Mouse (Mus musculus) embryo, embryonic 10.5 days (tissue): ENCODE data around the gene Zfhx3.

ENCODE experiments used
- DNase-seq: peaks from one replicate; pipeline ENCODE4 v3.0.0-alpha.2; 2015; ENCODE audit warnings: low spot score

The Zfhx3 gene

DNA sequence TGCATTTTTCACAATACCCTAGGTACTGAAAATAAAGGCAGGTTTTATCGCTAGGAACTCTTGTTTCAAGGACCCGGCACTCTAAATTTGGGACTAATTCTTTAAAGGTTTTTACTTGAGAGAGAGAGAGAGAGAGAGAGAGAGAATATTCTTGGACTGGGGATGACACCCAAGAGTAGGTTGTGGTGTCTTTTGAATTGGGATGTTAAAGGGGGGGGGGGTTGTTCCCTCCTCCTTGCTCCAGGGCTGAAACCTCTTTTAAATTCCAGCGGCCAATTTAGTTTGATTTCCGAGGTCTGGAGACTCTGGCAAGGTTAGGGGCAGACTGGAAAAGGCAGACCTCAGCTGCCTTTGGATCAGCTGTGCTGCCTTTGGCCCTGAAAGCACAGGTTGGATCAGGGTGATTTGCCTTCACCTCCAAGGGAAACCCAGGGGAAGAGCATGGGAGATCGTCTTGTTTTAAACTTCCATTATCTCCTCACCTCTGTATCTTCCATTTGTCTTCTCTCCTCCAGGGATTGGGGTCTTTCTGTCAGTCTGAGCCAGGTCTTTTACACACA is 755.7 kb downstream of the Zfhx3 start:
- peak; percentile 45 for DNase-seq

DNA sequence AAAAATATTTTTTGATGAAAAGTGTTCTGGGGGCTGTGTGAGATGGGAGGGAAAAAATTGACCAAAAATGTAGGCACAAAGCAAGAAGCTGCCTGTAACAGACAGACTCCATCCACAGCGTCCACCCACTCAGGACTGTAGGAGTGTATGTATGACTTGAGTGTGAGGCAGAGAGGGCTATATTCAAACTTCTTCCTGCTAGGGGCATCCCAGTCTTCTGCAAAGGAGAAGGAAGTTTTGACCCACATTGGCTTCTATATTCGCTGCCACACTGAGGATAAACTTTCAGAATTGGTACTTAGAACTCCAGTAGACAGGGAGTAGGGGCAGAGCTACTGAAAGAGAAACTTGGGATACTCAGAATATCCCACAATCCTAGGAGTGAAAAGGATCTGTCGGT is 756.6 kb downstream of the Zfhx3 start:
- DNase-seq = no peak

DNA sequence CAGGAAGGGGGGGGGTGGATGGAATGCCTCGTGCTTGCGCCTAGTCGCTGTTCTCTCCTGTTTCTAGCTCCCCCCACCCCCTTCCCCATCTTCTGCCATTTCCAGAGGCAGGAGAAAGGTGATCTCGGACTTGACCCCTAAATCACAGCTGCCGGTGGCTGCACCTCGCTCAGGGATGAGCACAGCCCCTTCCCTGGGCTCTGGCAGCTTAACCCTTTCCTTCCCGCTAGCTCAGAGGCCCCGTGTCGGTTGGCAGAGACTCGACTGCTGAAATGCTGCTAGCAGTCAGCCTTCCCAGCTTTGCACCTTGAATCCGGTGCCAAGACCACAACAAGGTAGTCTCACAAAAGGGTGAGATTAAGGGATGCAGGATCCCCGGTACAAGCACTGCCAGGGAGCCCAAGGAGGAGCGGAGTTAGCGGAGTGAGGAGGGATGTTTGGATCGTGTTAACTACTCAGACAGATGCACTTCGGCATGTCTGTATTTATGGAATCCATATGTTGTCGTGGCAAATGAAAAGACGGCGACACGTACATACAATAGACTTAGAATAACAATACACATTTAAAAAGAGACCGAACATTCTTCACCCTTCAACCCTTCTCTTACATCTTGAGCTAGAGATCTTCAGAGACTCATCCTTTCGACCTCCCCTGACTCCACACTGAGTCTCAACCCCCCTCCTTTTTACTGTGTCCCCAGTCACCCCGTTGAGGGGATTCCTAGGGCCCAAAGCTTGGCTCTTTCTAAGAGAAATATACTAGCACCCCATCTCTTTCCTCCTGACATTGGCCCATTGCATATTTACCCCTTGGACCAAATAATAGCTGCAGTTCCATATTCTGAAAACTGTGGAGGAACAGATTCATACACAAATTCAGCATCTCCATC is 757.3 kb downstream of the Zfhx3 start:
- DNase-seq = peak; percentile 81

DNA sequence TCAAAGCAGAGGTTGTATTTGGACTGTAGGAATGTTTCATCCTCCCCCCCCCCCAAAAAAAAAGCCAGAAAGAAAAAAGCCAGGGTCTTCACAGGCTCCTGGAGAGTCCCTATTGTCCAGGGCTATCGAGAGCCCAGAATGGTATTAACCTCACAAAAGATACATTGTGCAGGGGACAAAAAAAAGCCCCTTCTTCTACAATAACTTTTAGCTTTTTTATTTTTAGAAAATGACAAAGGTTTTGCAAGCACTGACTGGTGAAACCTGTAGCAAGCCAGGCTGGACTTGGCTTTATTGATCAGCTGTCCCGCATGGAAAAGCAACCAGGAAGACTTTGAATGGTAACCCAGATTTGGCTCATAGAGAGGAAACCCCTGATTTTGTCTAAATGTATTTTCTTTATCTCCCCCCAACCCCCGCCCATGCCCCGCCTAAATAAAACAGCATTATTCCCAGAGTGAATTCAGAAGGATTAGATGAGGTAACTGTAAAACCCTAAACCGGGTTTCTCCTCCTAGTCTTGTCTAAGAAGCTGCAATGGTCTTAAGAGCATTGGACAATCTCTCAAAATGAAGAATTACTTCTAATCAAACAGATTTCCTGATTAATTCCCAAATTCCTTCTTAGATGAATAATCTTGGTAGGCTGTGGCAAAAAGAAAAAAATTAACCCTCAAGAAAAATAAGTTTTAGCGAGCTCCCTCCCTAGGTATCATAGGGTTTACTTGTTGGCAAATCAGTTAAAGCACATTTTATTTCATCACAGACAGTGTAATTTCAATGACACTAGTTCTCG is 759.1 kb downstream of the Zfhx3 start:
- DNase-seq = peak; percentile 44

DNA sequence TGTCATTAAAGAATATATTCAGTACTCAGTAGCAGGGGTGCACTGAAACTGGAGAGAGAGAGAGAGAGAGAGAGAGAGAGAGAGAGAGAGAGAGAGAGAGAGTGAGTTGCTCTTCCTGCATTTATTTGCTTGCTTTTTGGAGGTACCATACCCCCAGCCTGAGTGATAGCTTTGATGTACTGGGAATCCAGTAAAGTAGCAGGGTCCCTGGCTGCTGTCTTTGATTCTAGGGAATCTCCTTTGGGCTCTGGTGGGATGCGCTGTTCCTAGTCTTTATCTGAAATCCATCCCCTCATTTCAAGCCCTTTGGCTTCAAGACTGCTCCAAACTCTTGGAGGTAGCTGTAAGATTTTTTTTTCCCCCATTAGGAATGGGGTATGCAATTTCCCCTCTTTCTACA is 759.8 kb downstream of the Zfhx3 start:
- DNase-seq = peak; percentile 57

DNA sequence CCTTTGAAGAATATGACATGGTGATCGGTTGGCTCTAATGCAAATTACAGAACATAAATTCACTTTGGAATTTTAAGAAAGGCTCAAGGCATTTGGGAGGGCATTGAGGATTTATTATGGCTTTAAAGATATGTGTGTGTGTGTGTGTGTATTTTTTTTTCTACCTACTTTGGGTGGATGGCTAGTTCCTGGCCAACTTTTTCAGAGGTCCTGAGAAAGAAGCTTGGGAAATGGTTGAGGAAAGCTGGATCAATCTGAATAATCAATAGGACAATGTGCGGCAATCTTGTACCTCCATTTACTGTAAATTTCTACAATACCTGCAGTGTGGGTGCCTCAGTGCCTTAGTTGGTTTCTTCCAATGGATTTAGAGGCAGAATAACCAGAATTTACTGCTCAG is 763.3 kb downstream of the Zfhx3 start:
- DNase-seq = peak; percentile 29

DNA sequence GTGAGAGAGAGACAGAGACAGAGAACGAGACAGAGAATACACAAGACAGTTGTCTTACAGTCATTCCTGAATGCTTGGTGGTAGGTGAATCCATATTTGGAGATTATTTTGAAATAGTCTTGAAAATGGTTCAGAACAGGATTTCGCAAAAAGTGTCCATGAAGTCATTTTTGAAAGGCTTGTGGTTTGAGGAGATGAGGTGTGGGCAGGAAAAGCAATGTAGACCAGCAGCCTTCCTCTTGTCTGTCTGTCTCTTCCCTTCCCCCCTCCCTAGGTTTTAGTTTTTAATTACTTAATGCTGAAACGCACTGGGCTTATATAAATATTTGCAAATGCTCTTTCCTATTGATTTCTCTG is 764.0 kb downstream of the Zfhx3 start:
- DNase-seq = peak; percentile 12

DNA sequence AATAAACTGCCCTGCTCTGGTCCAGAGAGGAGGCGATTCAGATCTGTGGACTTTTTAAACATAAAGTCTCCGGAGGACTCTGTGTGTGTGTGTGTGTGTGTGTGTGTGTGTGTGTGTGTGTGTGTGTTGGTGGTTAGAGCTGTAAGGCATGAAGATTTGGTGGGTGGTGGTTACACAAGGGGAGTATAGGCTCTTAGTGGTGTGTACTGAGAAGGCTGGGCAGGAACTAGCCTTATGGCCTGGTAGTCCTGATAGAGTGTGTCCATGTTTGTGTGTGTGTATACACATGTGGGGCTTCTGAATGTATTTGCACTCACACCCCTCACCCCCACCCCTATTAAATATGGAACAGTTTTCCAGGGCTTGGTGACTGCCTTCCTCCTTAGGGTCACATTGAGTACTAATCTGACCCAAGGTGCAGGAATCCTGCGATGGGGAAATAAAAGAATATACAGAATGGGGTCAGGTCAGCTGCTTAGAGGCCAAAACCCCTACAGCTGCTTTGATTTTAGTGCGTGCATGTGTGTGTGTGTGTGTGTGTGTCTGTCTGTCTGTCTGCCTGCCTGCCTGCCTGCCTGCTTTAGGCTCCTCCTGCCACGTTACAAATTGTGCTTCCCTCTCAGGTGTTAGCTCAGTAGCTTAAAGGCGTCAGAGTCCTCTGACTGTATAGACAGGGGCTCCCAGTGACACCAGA is 764.6 kb downstream of the Zfhx3 start:
- DNase-seq = peak; percentile 40

DNA sequence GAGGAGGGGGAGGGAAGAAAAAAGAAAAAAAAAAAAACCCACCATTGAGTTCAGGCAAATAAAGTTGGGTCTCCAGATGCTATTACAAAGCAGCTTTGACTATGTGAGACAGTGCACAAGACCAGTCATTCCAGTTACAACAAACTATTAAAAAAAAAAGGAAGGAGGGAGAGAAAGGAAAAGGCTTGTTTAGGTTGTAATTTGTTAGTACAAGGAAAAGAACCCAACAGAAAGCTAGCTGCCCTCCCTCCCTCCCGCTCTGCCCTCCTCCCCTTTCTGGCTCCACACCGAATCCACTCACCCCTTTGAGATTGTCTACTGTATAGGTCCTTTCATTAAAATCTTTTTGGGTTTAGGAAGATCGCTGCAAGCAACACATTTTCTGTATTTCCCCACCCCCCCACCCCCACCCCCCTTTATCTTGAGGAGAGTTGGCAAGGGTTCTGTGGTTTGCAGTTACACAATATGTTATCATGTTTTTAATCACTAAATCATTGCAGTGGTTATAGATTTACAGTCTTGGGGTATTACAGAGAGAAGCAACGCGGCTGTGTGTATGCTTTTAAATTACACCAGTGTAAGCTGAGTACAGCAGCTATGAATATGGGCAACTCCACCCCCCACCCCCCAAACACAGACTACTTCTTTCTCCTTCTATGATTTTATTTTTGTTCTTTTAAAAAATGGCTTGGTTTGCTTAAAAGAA is 765.3 kb downstream of the Zfhx3 start:
- peak; percentile 29 for DNase-seq

DNA sequence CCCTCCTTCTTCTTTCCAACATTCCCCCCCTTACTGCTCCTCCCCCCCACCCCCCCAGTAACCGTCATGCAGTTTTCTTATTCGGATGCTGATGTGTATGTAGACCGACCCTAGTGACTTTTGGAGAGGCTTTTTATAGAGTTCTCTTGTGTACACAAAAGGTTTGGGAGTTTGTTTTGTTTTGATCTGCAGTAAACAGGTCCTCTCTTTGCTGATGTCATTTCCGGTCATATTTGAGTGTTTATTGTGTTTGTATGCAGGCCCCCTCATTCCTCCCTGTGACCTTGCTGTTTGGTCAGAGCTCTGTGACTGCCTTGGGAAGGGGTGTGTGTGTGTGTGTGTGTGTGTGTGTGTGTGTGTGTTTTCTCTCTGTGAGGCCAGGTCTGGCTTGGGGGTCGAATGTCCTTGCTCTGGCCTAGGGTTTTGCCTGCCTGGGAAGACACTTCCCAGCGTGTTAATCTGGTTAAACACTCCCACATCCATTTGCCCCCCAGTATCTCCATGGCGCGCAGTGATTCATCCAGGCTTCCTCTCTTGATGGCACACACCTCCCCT is 766.5 kb downstream of the Zfhx3 start:
- no peak for DNase-seq

DNA sequence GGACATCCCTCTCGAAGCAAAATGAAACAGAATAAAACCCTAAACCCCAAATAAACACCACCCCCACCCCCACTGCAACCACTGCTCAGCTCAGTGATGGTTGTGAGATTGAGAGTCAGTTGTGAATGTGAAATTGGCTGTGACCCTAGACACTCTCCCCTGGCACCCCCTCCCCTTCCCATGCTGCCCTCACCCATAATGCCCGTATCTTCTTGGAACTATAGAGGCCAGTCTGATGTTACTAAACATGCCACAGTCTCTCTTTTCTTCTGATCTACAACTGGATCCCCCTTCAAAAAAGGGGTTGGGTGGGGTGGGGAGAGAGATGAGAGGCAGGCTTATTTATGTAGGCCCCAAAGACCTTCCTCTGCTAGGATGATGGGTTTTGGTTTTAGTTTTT is 767.0 kb downstream of the Zfhx3 start:
- DNase-seq = no peak

DNA sequence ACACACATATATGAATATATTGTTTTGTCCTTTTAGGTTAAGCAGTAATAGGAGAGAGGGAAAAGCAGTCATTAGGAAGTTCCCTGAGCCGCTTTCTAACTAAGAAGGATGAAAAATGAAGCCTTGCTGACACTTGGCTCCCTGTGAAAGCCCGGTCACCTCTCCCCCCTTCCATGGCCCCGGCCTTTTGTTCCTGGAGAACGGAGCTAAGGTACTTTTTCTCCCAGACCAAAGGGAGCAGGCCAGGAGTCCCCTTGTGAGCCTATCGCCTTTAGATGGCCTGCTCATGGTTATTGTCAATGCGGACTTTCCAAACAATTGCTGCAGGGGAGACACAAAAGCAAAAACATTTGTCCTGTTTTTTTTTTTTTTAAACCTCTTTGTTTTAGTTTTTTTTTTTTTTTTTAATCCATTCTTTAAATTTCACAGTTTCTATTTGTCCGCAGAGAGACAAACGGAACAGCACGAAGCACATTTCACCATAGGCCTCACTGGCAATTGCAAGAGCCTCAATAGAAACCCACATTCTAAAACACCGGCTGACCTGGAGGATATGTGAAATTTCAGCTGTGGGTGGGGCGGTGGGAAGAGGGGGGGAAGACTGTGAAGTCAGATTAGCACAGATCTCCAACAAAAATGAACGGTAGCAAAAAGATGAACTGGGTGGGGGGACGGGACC is 767.6 kb downstream of the Zfhx3 start:
- DNase-seq = peak; percentile 81

DNA sequence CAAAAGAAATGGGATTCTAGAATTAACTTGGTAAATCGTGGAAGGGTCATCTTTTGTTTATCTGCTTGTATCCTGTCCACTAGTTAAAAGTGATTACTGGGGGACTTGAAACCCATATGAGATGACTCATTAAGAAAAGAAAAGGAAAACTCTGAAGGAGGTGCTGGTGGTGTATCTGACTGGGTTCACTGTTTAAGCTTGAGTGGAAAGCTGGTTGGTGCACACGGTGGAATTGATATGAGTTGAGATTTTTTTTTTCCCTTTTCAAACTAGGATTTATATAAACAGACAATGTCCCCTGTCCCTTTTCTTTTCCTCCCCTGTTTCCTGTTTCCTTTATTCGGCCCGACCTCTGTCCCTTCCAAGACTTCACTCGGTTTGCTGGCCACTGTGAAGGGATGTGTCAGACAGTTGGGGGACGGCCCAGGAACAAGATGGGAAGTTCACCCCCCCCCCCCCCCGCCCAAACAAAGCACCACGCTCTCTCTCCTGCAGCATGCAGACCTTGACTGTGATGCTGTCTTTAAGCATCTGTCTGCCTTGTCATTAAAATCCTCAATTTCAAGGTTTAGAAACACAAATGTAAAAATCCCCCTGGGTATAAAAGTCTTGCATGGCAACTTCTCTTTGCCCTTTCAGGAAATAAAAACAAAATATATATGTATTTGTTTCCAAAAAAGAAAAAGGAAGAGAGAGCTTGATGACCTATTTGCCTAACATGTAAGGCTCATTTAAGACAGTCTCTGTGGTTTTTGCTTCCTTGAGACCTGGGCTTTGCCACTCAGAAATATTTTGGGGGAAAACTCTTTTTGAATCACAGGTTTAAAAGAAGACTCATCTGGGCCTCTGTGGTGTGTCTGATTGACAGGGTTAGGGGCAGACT is 768.4 kb downstream of the Zfhx3 start:
- DNase-seq = no peak

DNA sequence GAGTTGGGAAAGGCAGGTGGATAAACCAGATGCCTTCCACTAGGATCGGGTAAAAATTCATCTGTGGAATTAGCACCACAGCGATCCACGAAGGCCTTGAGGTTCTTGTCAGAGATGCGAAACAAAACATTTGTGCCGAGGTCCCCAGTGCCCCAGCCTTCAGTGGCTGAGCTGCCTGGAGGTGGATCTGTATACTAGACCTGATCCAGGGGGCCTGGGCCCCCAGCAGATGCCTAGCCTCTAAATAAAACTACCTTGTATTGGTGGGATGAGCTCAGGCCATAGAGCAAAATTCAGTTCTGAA is 769.0 kb downstream of the Zfhx3 start:
- DNase-seq = no peak

DNA sequence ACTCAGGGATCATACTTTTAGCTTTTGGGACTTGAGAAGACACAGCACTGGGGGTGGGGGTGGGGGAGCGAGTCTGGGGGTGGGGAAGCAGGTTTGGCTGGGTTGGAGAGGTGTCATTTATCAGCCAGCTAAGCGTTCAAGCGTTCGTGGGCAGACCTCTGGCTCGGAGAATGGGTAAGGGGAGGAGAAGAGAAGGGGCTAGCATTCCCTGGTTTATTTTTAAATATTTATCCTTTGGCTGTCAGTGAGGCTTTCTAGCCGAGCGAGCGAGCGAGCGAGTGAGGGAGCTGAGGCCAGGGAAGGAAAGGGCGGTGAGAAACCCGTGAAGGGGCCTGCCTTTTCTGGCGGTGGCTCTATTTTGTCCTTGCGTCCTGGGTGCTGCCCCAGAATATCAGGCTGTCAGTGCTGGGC is 769.6 kb downstream of the Zfhx3 start:
- no peak for DNase-seq

DNA sequence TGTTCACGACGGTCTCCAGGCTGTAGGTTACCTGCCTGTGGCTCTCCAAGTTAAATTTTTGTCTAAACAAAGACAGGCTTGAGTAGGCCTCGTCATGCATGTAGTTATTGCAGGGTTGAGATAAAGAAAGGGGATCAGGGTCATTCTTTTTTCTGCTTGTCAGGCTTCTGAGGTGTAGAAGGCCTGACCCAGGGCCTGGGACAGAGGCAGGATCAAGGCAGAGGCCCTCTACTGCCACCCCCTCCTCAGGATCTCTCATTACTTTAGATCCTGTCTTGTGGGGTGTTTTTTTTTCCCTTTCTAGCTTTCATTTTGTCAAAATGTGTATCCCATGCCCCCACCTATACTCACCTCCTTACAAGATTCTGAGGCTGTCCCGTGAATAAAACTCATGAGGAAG is 770.2 kb downstream of the Zfhx3 start:
- DNase-seq = no peak

DNA sequence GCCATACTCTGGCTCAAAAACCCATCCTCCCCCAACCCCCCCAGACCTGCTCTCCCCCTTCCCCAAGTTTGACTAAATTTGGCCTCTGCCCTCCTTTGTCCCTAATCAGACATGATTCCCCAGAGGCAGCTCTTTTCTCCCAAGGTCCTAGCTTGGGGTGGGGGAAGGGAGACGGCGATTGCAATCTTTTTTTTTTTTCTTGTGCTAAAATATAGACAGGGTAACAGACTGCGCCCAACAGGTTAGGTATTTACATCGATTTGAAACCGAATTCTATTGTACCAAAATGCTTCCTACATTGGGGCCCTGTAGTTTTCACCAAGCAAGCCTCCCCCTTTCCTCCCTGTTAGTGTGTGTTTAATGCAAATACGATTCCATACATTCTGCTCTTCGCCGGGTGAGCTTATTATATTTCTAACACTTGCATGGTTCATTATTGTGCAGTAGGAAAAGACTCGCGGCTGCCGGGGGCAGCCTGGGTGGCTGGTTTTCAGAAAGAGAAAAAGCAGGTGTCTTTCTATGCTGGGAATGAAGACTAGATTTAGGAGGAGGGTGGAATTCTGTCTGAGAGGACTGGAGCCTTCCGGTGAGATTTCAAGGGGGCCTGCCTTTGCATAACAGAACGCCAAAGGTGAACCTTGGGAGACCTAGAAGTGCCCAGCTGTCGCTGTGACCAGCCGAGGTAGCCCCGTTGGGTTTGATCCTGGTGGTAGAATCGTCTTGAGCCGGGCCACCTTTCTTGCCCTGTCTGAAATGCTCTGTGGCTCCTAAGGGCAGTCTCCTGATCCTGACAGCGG is 771.1 kb downstream of the Zfhx3 start:
- DNase-seq = no peak

DNA sequence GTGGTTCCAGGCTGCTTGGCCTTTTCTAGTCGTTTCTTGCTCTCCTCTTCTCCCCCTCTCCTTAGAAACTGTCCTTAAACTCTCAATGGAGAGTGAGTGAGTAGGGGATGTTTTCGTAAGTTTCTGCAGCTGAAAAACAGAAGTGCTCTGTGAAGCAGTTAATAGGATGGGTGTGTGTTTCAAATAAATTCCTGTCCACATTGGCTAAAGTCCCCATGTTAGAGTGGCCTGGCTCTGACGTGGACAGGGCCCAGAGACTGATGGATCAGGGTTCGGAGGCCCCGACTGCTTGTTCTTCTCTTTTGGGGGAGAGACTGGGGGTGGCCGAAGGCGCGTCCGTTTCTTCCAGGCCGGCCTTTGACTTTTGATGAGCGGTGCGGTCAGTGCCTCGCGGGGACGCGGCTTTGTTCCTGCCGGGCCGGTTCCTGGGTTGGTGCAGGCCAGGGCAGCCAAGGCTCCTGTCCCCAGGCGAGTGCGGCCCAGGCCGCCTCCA is 771.7 kb downstream of the Zfhx3 start:
- no peak for DNase-seq
